Mouse (Mus musculus) ES-Bruce4 (cell line): ENCODE results near the gene Hist2h4. TPM values are rescaled to one million over a fixed set of nuclear protein-coding genes. Genes with fewer than 3 reads are reported as not detected.
"Not testable (repeated sequence)": the region's sequence is repeated elsewhere in the genome, so short reads cannot be mapped to it uniquely, and the experiment has no call there.

Source experiments
- H3K27ac ChIP-seq: 2 replicates; pipeline ENCODE4 v1.5.1; 2012; ENCODE audit warnings: low read length, inconsistent platforms; ENCODE audit not compliant: insufficient read depth
- H3K27me3 ChIP-seq: 2 replicates; pipeline ENCODE4 v1.6.1; 2012; ENCODE audit warnings: mild to moderate bottlenecking, low read length, inconsistent platforms; ENCODE audit not compliant: control insufficient read depth, poor library complexity, insufficient read depth, severe bottlenecking
- H3K36me3 ChIP-seq: 2 replicates; pipeline ENCODE4 v1.6.1; 2012; ENCODE audit warnings: inconsistent platforms, mild to moderate bottlenecking, low read length, moderate library complexity; ENCODE audit not compliant: control insufficient read depth, poor library complexity, insufficient read depth, severe bottlenecking
- H3K4me1 ChIP-seq: one replicate; pipeline ENCODE4 v1.8.1; 2011; ENCODE audit warnings: low read length; ENCODE audit not compliant: control insufficient read depth, insufficient read depth
- H3K4me3 ChIP-seq: 2 replicates; pipeline ENCODE4 v1.5.1; 2011; ENCODE audit warnings: low read depth, mild to moderate bottlenecking, low read length
- H3K9ac ChIP-seq: 2 replicates; pipeline ENCODE4 v1.6.1; 2012; ENCODE audit warnings: low read depth, mild to moderate bottlenecking, inconsistent platforms; ENCODE audit not compliant: poor library complexity, severe bottlenecking
- H3K9me3 ChIP-seq: replicated peaks from 2 replicates; pipeline ENCODE4 v1.6.1; 2012; ENCODE audit warnings: mild to moderate bottlenecking, low read length, inconsistent platforms; ENCODE audit not compliant: control insufficient read depth, poor library complexity, insufficient read depth, severe bottlenecking
- CTCF ChIP-seq: IDR thresholded peaks from one replicate; pipeline ENCODE4 v1.8.1; 2011; ENCODE audit warnings: low read depth, low read length
- EP300 ChIP-seq: IDR thresholded peaks from 2 replicates; pipeline ENCODE4 v1.6.1; 2011; ENCODE audit warnings: low read depth, low read length; ENCODE audit not compliant: insufficient read depth
- POLR2A ChIP-seq: IDR thresholded peaks from one replicate; pipeline ENCODE4 v1.8.1; 2011; ENCODE audit warnings: low read length; ENCODE audit not compliant: insufficient read depth
- polyA plus RNA-seq: library from polyadenylated mRNA; stranded (reverse); fragments of >200 nt; gene quantifications from 2 replicates; pipeline ENCODE4 v1.2.4, GENCODE M21; 2011; ENCODE audit warnings: low read depth; ENCODE audit not compliant: missing spikeins, insufficient read depth, insufficient read length

Gene Hist2h4
- polyA plus RNA-seq, 1 experiment = 3.6 TPM

GRCm38 (mm10) chr3:96273591-96274465 is 10.7 kb upstream of the Hist2h4 start:
- TF ChIP-seq EP300 (no peak), CTCF (no peak), POLR2A (no peak)
- Histone ChIP-seq H3K9me3 (no peaks in the 10 kb centered on the region), H3K27ac (no peak overlapping the region), H3K4me1 (no peaks in the 10 kb centered on the region), H3K4me3 (no peak overlapping the region), H3K27me3 (no peaks in the 10 kb centered on the region), H3K36me3 (no peaks in the 10 kb centered on the region), H3K9ac (no peak overlapping the region)

GRCm38 (mm10) chr3:96269511-96270474 is 6.7 kb upstream of the Hist2h4 start, which contains the start of gene Hist2h2bb:
TSS of gene Hist2h2bb (plus strand) at chr3:96269752.
- TF ChIP-seq EP300 = 0 out of 2 replicates have a peak, but pooled peaks have one; percentile 17
- TF ChIP-seq CTCF = no peak
- peak; percentile 100 for TF ChIP-seq POLR2A
- no peaks in the 10 kb centered on the region for H3K9me3 ChIP-seq
- H3K36me3 ChIP-seq = no peaks in the 10 kb centered on the region
- H3K9ac ChIP-seq = peak within 1 kb of the TSS; percentile 98
- no peaks in the 10 kb centered on the region for H3K27me3 ChIP-seq
- H3K4me3 ChIP-seq = peak within 1 kb of the TSS; percentile 96
- H3K4me1 ChIP-seq = no peaks in the 10 kb centered on the region
- H3K27ac ChIP-seq = peak within 1 kb of the TSS; percentile 100

GRCm38 (mm10) chr3:96268776-96269378 is 5.8 kb upstream of the Hist2h4 start:
- H3K9ac ChIP-seq = peak overlapping the region; percentile 98
- not testable (repeated sequence) for H3K36me3 ChIP-seq, H3K9me3 ChIP-seq, H3K27me3 ChIP-seq, H3K4me1 ChIP-seq
- H3K27ac ChIP-seq = peak overlapping the region; percentile 100
- H3K4me3 ChIP-seq = peak overlapping the region; percentile 96
- TF ChIP-seq POLR2A = peak; percentile 74

- TF ChIP-seq EP300 (no peak), POLR2A (peak; percentile 78)
- peak within 1 kb of the TSS; percentile 100 for H3K27ac ChIP-seq
- H3K27me3 ChIP-seq = no peaks in the 10 kb centered on the region
- no peaks in the 10 kb centered on the region for H3K36me3 ChIP-seq
- H3K9me3 ChIP-seq = no peaks in the 10 kb centered on the region
- peak within 1 kb of the TSS; percentile 96 for H3K4me3 ChIP-seq
- no peaks in the 10 kb centered on the region for H3K4me1 ChIP-seq
- H3K9ac ChIP-seq = peak within 1 kb of the TSS; percentile 98
Observed at GRCm38 (mm10) chr3:96268051-96268775, 5.1 kb upstream of the Hist2h4 start, which contains the start of gene Hist2h3b. TSS of gene Hist2h3b (plus strand) at chr3:96268654.

GRCm38 (mm10) chr3:96267541-96267940 is 4.4 kb upstream of the Hist2h4 start:
- H3K27me3 ChIP-seq = no peaks in the 10 kb centered on the region
- no peaks in the 10 kb centered on the region for H3K9me3 ChIP-seq
- H3K36me3 ChIP-seq = no peaks in the 10 kb centered on the region
- peak overlapping the region; percentile 85 for H3K9ac ChIP-seq
- TF ChIP-seq POLR2A = no peak
- no peak for TF ChIP-seq EP300
- no peak for TF ChIP-seq CTCF
- H3K4me3 ChIP-seq = no peak overlapping the region
- peak overlapping the region; percentile 98 for H3K27ac ChIP-seq
- H3K4me1 ChIP-seq = no peaks in the 10 kb centered on the region
